Mouse (Mus musculus): ENCODE results near the gene Ltb4r2. TPM values are rescaled to one million over a fixed set of nuclear protein-coding genes. Genes with fewer than 3 reads are reported as not detected.

The Ltb4r2 gene
- total RNA-seq, 2 experiments from 2014 or later: 0.10 to 0.20 TPM

- no peak for DNase-seq
Measured at GRCm38 (mm10) chr14:55782361-55782960, 21.2 kb downstream of the Ltb4r2 start.

GRCm38 (mm10) chr14:55783171-55783957 lies 22.1 kb downstream of the Ltb4r2 start:
- no peak for DNase-seq

GRCm38 (mm10) chr14:55783958-55784235 lies 22.7 kb downstream of the Ltb4r2 start, which contains the start of gene Adcy4:
Gene Adcy4 (minus strand): TSS chr14:55784095.
- DNase-seq: no peak

- DNase-seq: no peak
Measured at GRCm38 (mm10) chr14:55785195-55785594, 24.0 kb downstream of the Ltb4r2 start.

- no peak for DNase-seq
Measured at GRCm38 (mm10) chr14:55787731-55788130, 26.5 kb downstream of the Ltb4r2 start.

GRCm38 (mm10) chr14:55788256-55789050 lies 27.2 kb downstream of the Ltb4r2 start, which contains the start of gene Ripk3:
Gene Ripk3 (minus strand): TSS chr14:55788865.
- DNase-seq: no peak

GRCm38 (mm10) chr14:55793461-55793860 lies 32.2 kb downstream of the Ltb4r2 start:
- DNase-seq: no peak

- no peak for DNase-seq
Measured at GRCm38 (mm10) chr14:55793946-55794345, 32.7 kb downstream of the Ltb4r2 start.

- no peak for DNase-seq
Measured at GRCm38 (mm10) chr14:55795380-55796163, 34.3 kb downstream of the Ltb4r2 start.

Other genes starting within 250 kb of the Ltb4r2 start
- gene Nrl, start 236.4 kb upstream of the Ltb4r2 start, total RNA-seq (2021): 1 to 10 TPM; 1.6 to 5.6 TPM
- gene Pck2, start 221.2 kb upstream of the Ltb4r2 start, total RNA-seq (2021): 10 to 100 TPM; 42.6 to 45.8 TPM
- 10 to 100 TPM; 82.5 to 83.2 TPM for gene Dcaf11, start 201.4 kb upstream of the Ltb4r2 start, total RNA-seq (2021)
- 1 to 10 TPM; 1.3 to 1.4 TPM for gene A730061H03Rik, start 201.0 kb upstream of the Ltb4r2 start, total RNA-seq (2021)
- gene Fitm1, start 185.8 kb upstream of the Ltb4r2 start, total RNA-seq (2021): not detected
- 10 to 100 TPM; 50.3 to 50.4 TPM for gene Psme1, start 183.3 kb upstream of the Ltb4r2 start, total RNA-seq (2021)
- gene Emc9, start 176.1 kb upstream of the Ltb4r2 start, total RNA-seq (2021): 10 to 100 TPM; 46.1 to 50.7 TPM
- 10 to 100 TPM; 43.2 to 44.6 TPM for gene Psme2, start 170.3 kb upstream of the Ltb4r2 start, total RNA-seq (2021)
- gene Rnf31, start 169.7 kb upstream of the Ltb4r2 start, total RNA-seq (2021): 10 to 100 TPM; 29.5 to 41.0 TPM
- 10 to 100 TPM; 13.9 to 16.2 TPM for gene Irf9, start 157.9 kb upstream of the Ltb4r2 start, total RNA-seq (2021)
- 1 to 10 TPM in 1 of 2 experiments, under 1 TPM in 1; 0.88 to 1.8 TPM for gene Rec8, start 143.4 kb upstream of the Ltb4r2 start, total RNA-seq (2021)
- gene Ipo4, start 125.5 kb upstream of the Ltb4r2 start, total RNA-seq (2021): 100 to 1,000 TPM; 108 to 119 TPM
- gene Gm49378, start 123.5 kb upstream of the Ltb4r2 start, total RNA-seq (2021): 1 to 10 TPM; 5.3 to 5.6 TPM
- 10 to 100 TPM; 43.4 to 44.3 TPM for gene Tm9sf1, start 117.6 kb upstream of the Ltb4r2 start, total RNA-seq (2021)
- 1 to 10 TPM; 1.3 to 1.7 TPM for gene Tssk4, start 111.2 kb upstream of the Ltb4r2 start, total RNA-seq (2021)
- 10 to 100 TPM; 46.4 to 49.9 TPM for gene Mdp1, start 100.9 kb upstream of the Ltb4r2 start, total RNA-seq (2021)
- gene Gmpr2, start 89.5 kb upstream of the Ltb4r2 start, total RNA-seq (2021): 10 to 100 TPM; 24.4 to 27.9 TPM
- gene Nedd8, start 89.3 kb upstream of the Ltb4r2 start, total RNA-seq (2021): 100 to 1,000 TPM; 328 to 337 TPM
- gene Tinf2, start 79.6 kb upstream of the Ltb4r2 start, total RNA-seq (2021): 10 to 100 TPM; 13.0 to 13.4 TPM
- gene Tgm1, start 47.5 kb upstream of the Ltb4r2 start, total RNA-seq (2021): under 1 TPM in 1 of 2 experiments, not detected in 1; 0.28 TPM
- gene Rabggta, start 39.2 kb upstream of the Ltb4r2 start, total RNA-seq (2021): 10 to 100 TPM; 42.8 to 43.8 TPM
- gene Dhrs1, start 15.7 kb upstream of the Ltb4r2 start, total RNA-seq (2021): 10 to 100 TPM; 82.7 to 83.2 TPM
- gene Nop9, start 15.7 kb upstream of the Ltb4r2 start, total RNA-seq (2021): 10 to 100 TPM; 10.6 to 14.2 TPM
- gene Cideb, start 3.0 kb upstream of the Ltb4r2 start, total RNA-seq (2021): 1 to 10 TPM; 1.2 to 1.6 TPM
- not detected for gene Ltb4r1, start 4.5 kb downstream of the Ltb4r2 start, total RNA-seq (2021)
- gene Adcy4, start 22.7 kb downstream of the Ltb4r2 start, total RNA-seq (2021): 1 to 10 TPM; 2.5 to 3.2 TPM
- 1 to 10 TPM; 1.1 to 1.9 TPM for gene Ripk3, start 27.4 kb downstream of the Ltb4r2 start, total RNA-seq (2021)
- 1 to 10 TPM; 1.2 to 1.9 TPM for gene Nfatc4, start 61.7 kb downstream of the Ltb4r2 start, total RNA-seq (2021)
- 1 to 10 TPM; 6.7 to 7.3 TPM for gene Nynrin, start 92.6 kb downstream of the Ltb4r2 start, total RNA-seq (2021)
- gene Cbln3, start 123.0 kb downstream of the Ltb4r2 start, total RNA-seq (2021): under 1 TPM; 0.37 to 0.43 TPM
- gene Khnyn, start 123.5 kb downstream of the Ltb4r2 start, total RNA-seq (2021): 10 to 100 TPM; 10.6 to 11.7 TPM
- gene Sdr39u1, start 138.9 kb downstream of the Ltb4r2 start, total RNA-seq (2021): 10 to 100 TPM; 68.5 to 70.7 TPM
- gene Cma1, start 183.2 kb downstream of the Ltb4r2 start, total RNA-seq (2021): under 1 TPM; 0.42 to 0.96 TPM
- not detected for gene Cma2, start 189.6 kb downstream of the Ltb4r2 start, total RNA-seq (2021)